Mouse (Mus musculus): ENCODE results near the gene Nfix. TPM values are rescaled to one million over a fixed set of nuclear protein-coding genes. Genes with fewer than 3 reads are reported as not detected.
A peak's percentile ranks its signal among the peaks of the same experiment; 100 is the strongest.

Gene Nfix
- polyA plus RNA-seq, 1 experiment: 65.7 TPM

- no peak overlapping the region for H3ac ChIP-seq (ENCODE audit: control insufficient read depth, insufficient read length)
- no peaks in the 10 kb centered on the region for H3K36me3 ChIP-seq (ENCODE audit: control insufficient read depth, insufficient read depth)
- TF ChIP-seq POLR2AphosphoS2 (IDR thresholded peaks at IDR 0.05; ENCODE audit: insufficient read length, low read depth) (no peak), USF1 (IDR thresholded peaks at IDR 0.05; ENCODE audit: low read depth) (no peak), E2F4 (IDR thresholded peaks at IDR 0.05; ENCODE audit: insufficient read depth) (no peak), CEBPB (IDR thresholded peaks at IDR 0.05; ENCODE audit: insufficient read depth, poor library complexity, severe bottlenecking) (no peak)
- H3K27me3 ChIP-seq (ENCODE audit: control insufficient read depth, insufficient read depth, insufficient read length): no peaks in the 10 kb centered on the region
- no peaks in the 10 kb centered on the region for H3K79me2 ChIP-seq (ENCODE audit: control insufficient read depth, insufficient read depth)
- H3K4me3 ChIP-seq: no peak overlapping the region
- H3K4me2 ChIP-seq (ENCODE audit: low read depth): no peak overlapping the region
These were observed 25.5 kb upstream of the Nfix start for GRCm38 (mm10) chr8:84825636-84826035.

- Histone ChIP-seq H3ac (ENCODE audit: control insufficient read depth, insufficient read length) (no peak overlapping the region), H3K36me3 (ENCODE audit: control insufficient read depth, insufficient read depth) (no peaks in the 10 kb centered on the region), H3K4me2 (ENCODE audit: low read depth) (no peak overlapping the region), H3K79me2 (ENCODE audit: control insufficient read depth, insufficient read depth) (no peaks in the 10 kb centered on the region), H3K27me3 (ENCODE audit: control insufficient read depth, insufficient read depth, insufficient read length) (no peaks in the 10 kb centered on the region), H3K4me3 (no peak overlapping the region)
- TF ChIP-seq REST (IDR thresholded peaks at IDR 0.05; ENCODE audit: insufficient read depth, insufficient read length): no peak
- TF ChIP-seq POLR2AphosphoS2 (IDR thresholded peaks at IDR 0.05; ENCODE audit: insufficient read length, low read depth): peak; percentile 49
These were observed 23.5 kb upstream of the Nfix start for GRCm38 (mm10) chr8:84823653-84824052.

GRCm38 (mm10) chr8:84822723-84823122 lies 22.6 kb upstream of the Nfix start, which contains the start of gene Dand5:
TSS of gene Dand5 (minus strand) at chr8:84822823.
- no peak within 1 kb of the TSS for H3K4me3 ChIP-seq
- no peaks in the 10 kb centered on the region for H3K27me3 ChIP-seq (ENCODE audit: control insufficient read depth, insufficient read depth, insufficient read length)
- no peaks in the 10 kb centered on the region for H3K79me2 ChIP-seq (ENCODE audit: control insufficient read depth, insufficient read depth)
- TF ChIP-seq TCF3 (IDR thresholded peaks at IDR 0.05; ENCODE audit: insufficient read length, low read depth) (no peak), TCF12 (IDR thresholded peaks at IDR 0.05; ENCODE audit: insufficient read depth, poor library complexity, severe bottlenecking) (no peak), E2F4 (IDR thresholded peaks at IDR 0.05; ENCODE audit: insufficient read depth) (no peak), SRF (IDR thresholded peaks at IDR 0.05; ENCODE audit: control insufficient read depth, insufficient read length, low read depth) (no peak), MYOG (IDR thresholded peaks at IDR 0.05; ENCODE audit: control insufficient read depth in 1 of 3, insufficient read depth in 1 of 3, insufficient read length in 2 of 3, low read depth in 2 of 3) (no peak), POLR2AphosphoS2 (IDR thresholded peaks at IDR 0.05; ENCODE audit: insufficient read length, low read depth) (no peak), POLR2A (IDR thresholded peaks at IDR 0.05; ENCODE audit: insufficient read length, low read depth) (no peak), USF1 (IDR thresholded peaks at IDR 0.05; ENCODE audit: low read depth) (no peak), MYOD1 (IDR thresholded peaks at IDR 0.05; ENCODE audit: control insufficient read depth in 1 of 3, insufficient read length in 2 of 3, low read depth in 2 of 3) (no peak), CEBPB (IDR thresholded peaks at IDR 0.05; ENCODE audit: insufficient read depth, poor library complexity, severe bottlenecking) (no peak)
- H3K36me3 ChIP-seq (ENCODE audit: control insufficient read depth, insufficient read depth): no peaks in the 10 kb centered on the region
- no peak within 1 kb of the TSS for H3K4me2 ChIP-seq (ENCODE audit: low read depth)
- no peak within 1 kb of the TSS for H3ac ChIP-seq (ENCODE audit: control insufficient read depth, insufficient read length)

GRCm38 (mm10) chr8:84816117-84816516 lies 16.0 kb upstream of the Nfix start:
- TF ChIP-seq POLR2AphosphoS2 (IDR thresholded peaks at IDR 0.05; ENCODE audit: insufficient read length, low read depth): no peak
- TF ChIP-seq MYOG (IDR thresholded peaks at IDR 0.05; ENCODE audit: control insufficient read depth in 1 of 3, insufficient read depth in 1 of 3, insufficient read length in 2 of 3, low read depth in 2 of 3): peak in 1 of 3 experiments; percentile 31
- Histone ChIP-seq H3K36me3 (ENCODE audit: control insufficient read depth, insufficient read depth) (no peaks in the 10 kb centered on the region), H3K4me3 (no peak overlapping the region)

GRCm38 (mm10) chr8:84815547-84815946 lies 15.4 kb upstream of the Nfix start:
- no peaks in the 10 kb centered on the region for H3K27me3 ChIP-seq (ENCODE audit: control insufficient read depth, insufficient read depth, insufficient read length)
- peak overlapping the region; percentile 67 for H3K4me2 ChIP-seq (ENCODE audit: low read depth)
- TF ChIP-seq TCF3 (IDR thresholded peaks at IDR 0.05; ENCODE audit: insufficient read length, low read depth) (no peak), POLR2AphosphoS2 (IDR thresholded peaks at IDR 0.05; ENCODE audit: insufficient read length, low read depth) (peak; percentile 48), MYOD1 (IDR thresholded peaks at IDR 0.05; ENCODE audit: control insufficient read depth in 1 of 3, insufficient read length in 2 of 3, low read depth in 2 of 3) (peak in 1 of 3 experiments; percentile 65), REST (IDR thresholded peaks at IDR 0.05; ENCODE audit: insufficient read depth, insufficient read length) (no peak)
- H3K4me3 ChIP-seq: no peak overlapping the region
- no peaks in the 10 kb centered on the region for H3K36me3 ChIP-seq (ENCODE audit: control insufficient read depth, insufficient read depth)
- no peak overlapping the region for H3ac ChIP-seq (ENCODE audit: control insufficient read depth, insufficient read length)
- no peaks in the 10 kb centered on the region for H3K79me2 ChIP-seq (ENCODE audit: control insufficient read depth, insufficient read depth)

More at GRCm38 (mm10) chr8:84816117-84816516, 16.0 kb upstream of the Nfix start:
- Histone ChIP-seq H3K4me2 (ENCODE audit: low read depth) (peak overlapping the region; percentile 67), H3K27me3 (ENCODE audit: control insufficient read depth, insufficient read depth, insufficient read length) (no peaks in the 10 kb centered on the region), H3K79me2 (ENCODE audit: control insufficient read depth, insufficient read depth) (no peaks in the 10 kb centered on the region), H3ac (ENCODE audit: control insufficient read depth, insufficient read length) (no peak overlapping the region)

- H3K36me3 ChIP-seq (ENCODE audit: control insufficient read depth, insufficient read depth): no peaks in the 10 kb centered on the region
- H3K79me2 ChIP-seq (ENCODE audit: control insufficient read depth, insufficient read depth): no peaks in the 10 kb centered on the region
- no peaks in the 10 kb centered on the region for H3K27me3 ChIP-seq (ENCODE audit: control insufficient read depth, insufficient read depth, insufficient read length)
- no peak overlapping the region for H3K4me3 ChIP-seq
- peak overlapping the region; percentile 67 for H3K4me2 ChIP-seq (ENCODE audit: low read depth)
- TF ChIP-seq MYOG (IDR thresholded peaks at IDR 0.05; ENCODE audit: control insufficient read depth in 1 of 3, insufficient read depth in 1 of 3, insufficient read length in 2 of 3, low read depth in 2 of 3) (peak in 1 of 3 experiments; percentile 7), POLR2AphosphoS2 (IDR thresholded peaks at IDR 0.05; ENCODE audit: insufficient read length, low read depth) (no peak)
- no peak overlapping the region for H3ac ChIP-seq (ENCODE audit: control insufficient read depth, insufficient read length)
These were observed 14.7 kb upstream of the Nfix start for GRCm38 (mm10) chr8:84814555-84815441.

All from myocyte (in vitro differentiated cells).